Mouse (Mus musculus): ENCODE measurements around the gene Hmcn2. TPM values are rescaled to one million over a fixed set of nuclear protein-coding genes. Genes with fewer than 3 reads are reported as not detected.

The Hmcn2 gene
- polyA plus RNA-seq, 1 experiment = 1.5 TPM

GRCm38 (mm10) chr2:31468857-31469256, 154.6 kb downstream of the Hmcn2 start:
- TF ChIP-seq CTCF (IDR thresholded peaks at IDR 0.05; ENCODE audit: extremely low read depth, insufficient read depth, low read length) = no peak
- no peak for TF ChIP-seq POLR2A (IDR thresholded peaks at IDR 0.05; ENCODE audit: extremely low read depth, insufficient read depth, low read length)
- no peak overlapping the region for H3K4me3 ChIP-seq (ENCODE audit: insufficient read depth, low read length)
- H3K27ac ChIP-seq (ENCODE audit: insufficient read depth, low read length) = no peak overlapping the region
- H3K4me1 ChIP-seq (ENCODE audit: control insufficient read depth, insufficient read depth, low read length) = no peaks in the 10 kb centered on the region

GRCm38 (mm10) chr2:31469480-31469879, 155.3 kb downstream of the Hmcn2 start:
- Histone ChIP-seq H3K4me1 (ENCODE audit: control insufficient read depth, insufficient read depth, low read length) (no peaks in the 10 kb centered on the region), H3K27ac (ENCODE audit: insufficient read depth, low read length) (no peak overlapping the region), H3K4me3 (ENCODE audit: insufficient read depth, low read length) (peak overlapping the region; percentile 50)
- TF ChIP-seq CTCF (IDR thresholded peaks at IDR 0.05; ENCODE audit: extremely low read depth, insufficient read depth, low read length) = no peak
- TF ChIP-seq POLR2A (IDR thresholded peaks at IDR 0.05; ENCODE audit: extremely low read depth, insufficient read depth, low read length) = no peak

GRCm38 (mm10) chr2:31469931-31470682, 155.9 kb downstream of the Hmcn2 start, which contains the start of gene Ass1:
TSS of gene Ass1 (plus strand) at chr2:31470207.
- Histone ChIP-seq H3K27ac (ENCODE audit: insufficient read depth, low read length) (no peak within 1 kb of the TSS), H3K4me3 (ENCODE audit: insufficient read depth, low read length) (peak within 1 kb of the TSS; percentile 50), H3K4me1 (ENCODE audit: control insufficient read depth, insufficient read depth, low read length) (no peaks in the 10 kb centered on the region)
- TF ChIP-seq CTCF (IDR thresholded peaks at IDR 0.05; ENCODE audit: extremely low read depth, insufficient read depth, low read length) (no peak), POLR2A (IDR thresholded peaks at IDR 0.05; ENCODE audit: extremely low read depth, insufficient read depth, low read length) (0 out of 2 replicates have a peak, but pooled peaks have one; percentile 38)

GRCm38 (mm10) chr2:31470683-31471385, 156.6 kb downstream of the Hmcn2 start:
- H3K4me3 ChIP-seq (ENCODE audit: insufficient read depth, low read length) = peak overlapping the region; percentile 50
- TF ChIP-seq POLR2A (IDR thresholded peaks at IDR 0.05; ENCODE audit: extremely low read depth, insufficient read depth, low read length) (no peak), CTCF (IDR thresholded peaks at IDR 0.05; ENCODE audit: extremely low read depth, insufficient read depth, low read length) (no peak)
- no peaks in the 10 kb centered on the region for H3K4me1 ChIP-seq (ENCODE audit: control insufficient read depth, insufficient read depth, low read length)
- H3K27ac ChIP-seq (ENCODE audit: insufficient read depth, low read length) = no peak overlapping the region

DNA sequence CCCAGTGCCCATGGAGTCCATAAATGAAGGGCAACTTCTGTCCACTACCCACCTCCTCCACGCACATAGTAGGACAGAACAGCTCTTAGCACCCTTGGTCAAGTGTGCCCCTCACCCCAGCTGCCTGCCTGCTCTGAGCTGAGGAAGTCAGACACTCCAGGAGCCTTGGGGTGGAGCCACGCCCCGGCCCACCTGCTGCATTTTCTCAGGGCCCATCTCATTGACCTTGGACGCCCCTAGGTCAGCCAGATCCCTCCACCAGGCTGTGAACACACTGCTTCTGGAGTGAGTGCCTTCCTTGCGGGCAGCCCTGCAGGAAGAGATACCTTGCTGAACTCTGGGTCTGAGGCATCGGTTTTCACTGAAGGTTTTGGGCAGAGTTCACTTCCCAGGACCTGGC, 157.4 kb downstream of the Hmcn2 start:
- H3K4me1 ChIP-seq (ENCODE audit: control insufficient read depth, insufficient read depth, low read length) = no peaks in the 10 kb centered on the region
- TF ChIP-seq CTCF (IDR thresholded peaks at IDR 0.05; ENCODE audit: extremely low read depth, insufficient read depth, low read length) (no peak), POLR2A (IDR thresholded peaks at IDR 0.05; ENCODE audit: extremely low read depth, insufficient read depth, low read length) (no peak)

GRCm38 (mm10) chr2:31472406-31473065, 158.3 kb downstream of the Hmcn2 start:
- no peak overlapping the region for H3K27ac ChIP-seq (ENCODE audit: insufficient read depth, low read length)
- TF ChIP-seq POLR2A (IDR thresholded peaks at IDR 0.05; ENCODE audit: extremely low read depth, insufficient read depth, low read length) (no peak), CTCF (IDR thresholded peaks at IDR 0.05; ENCODE audit: extremely low read depth, insufficient read depth, low read length) (peak; percentile 45; the same call in 1 of the 2 replicates)
- no peaks in the 10 kb centered on the region for H3K4me1 ChIP-seq (ENCODE audit: control insufficient read depth, insufficient read depth, low read length)
- H3K4me3 ChIP-seq (ENCODE audit: insufficient read depth, low read length) = no peak overlapping the region

More for the DNA sequence above, 157.4 kb downstream of the Hmcn2 start:
- Histone ChIP-seq H3K27ac (ENCODE audit: insufficient read depth, low read length) (no peak overlapping the region), H3K4me3 (ENCODE audit: insufficient read depth, low read length) (no peak overlapping the region)

GRCm38 (mm10) chr2:31473941-31474340, 159.7 kb downstream of the Hmcn2 start:
- Histone ChIP-seq H3K4me1 (ENCODE audit: control insufficient read depth, insufficient read depth, low read length) (no peaks in the 10 kb centered on the region), H3K27ac (ENCODE audit: insufficient read depth, low read length) (no peak overlapping the region), H3K4me3 (ENCODE audit: insufficient read depth, low read length) (no peak overlapping the region)
- TF ChIP-seq CTCF (IDR thresholded peaks at IDR 0.05; ENCODE audit: extremely low read depth, insufficient read depth, low read length) = peak; percentile 10; the same call in 1 of the 2 replicates
- TF ChIP-seq POLR2A (IDR thresholded peaks at IDR 0.05; ENCODE audit: extremely low read depth, insufficient read depth, low read length) = no peak

DNA sequence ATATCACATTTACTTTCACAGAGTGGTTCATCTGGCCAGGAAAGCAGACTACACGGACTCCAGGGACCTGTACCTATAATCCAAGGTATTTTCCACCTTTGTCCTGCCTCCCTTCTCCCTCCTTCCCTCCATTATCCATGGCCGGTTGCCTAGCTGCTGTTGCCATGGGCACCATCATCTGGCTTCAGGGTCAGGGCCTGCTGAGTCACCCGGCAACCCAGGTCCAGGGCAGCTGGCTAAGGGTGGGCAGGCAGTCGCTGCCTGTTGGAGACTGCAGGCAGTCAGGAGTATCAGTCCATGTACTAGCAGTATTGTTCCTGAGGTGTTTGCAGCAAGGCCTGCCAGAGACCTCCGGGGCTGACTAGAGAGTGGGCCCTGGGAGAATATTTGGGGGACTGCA, 160.5 kb downstream of the Hmcn2 start:
- no peak overlapping the region for H3K27ac ChIP-seq (ENCODE audit: insufficient read depth, low read length)
- H3K4me1 ChIP-seq (ENCODE audit: control insufficient read depth, insufficient read depth, low read length) = no peaks in the 10 kb centered on the region
- no peak for TF ChIP-seq POLR2A (IDR thresholded peaks at IDR 0.05; ENCODE audit: extremely low read depth, insufficient read depth, low read length)
- H3K4me3 ChIP-seq (ENCODE audit: insufficient read depth, low read length) = no peak overlapping the region

DNA sequence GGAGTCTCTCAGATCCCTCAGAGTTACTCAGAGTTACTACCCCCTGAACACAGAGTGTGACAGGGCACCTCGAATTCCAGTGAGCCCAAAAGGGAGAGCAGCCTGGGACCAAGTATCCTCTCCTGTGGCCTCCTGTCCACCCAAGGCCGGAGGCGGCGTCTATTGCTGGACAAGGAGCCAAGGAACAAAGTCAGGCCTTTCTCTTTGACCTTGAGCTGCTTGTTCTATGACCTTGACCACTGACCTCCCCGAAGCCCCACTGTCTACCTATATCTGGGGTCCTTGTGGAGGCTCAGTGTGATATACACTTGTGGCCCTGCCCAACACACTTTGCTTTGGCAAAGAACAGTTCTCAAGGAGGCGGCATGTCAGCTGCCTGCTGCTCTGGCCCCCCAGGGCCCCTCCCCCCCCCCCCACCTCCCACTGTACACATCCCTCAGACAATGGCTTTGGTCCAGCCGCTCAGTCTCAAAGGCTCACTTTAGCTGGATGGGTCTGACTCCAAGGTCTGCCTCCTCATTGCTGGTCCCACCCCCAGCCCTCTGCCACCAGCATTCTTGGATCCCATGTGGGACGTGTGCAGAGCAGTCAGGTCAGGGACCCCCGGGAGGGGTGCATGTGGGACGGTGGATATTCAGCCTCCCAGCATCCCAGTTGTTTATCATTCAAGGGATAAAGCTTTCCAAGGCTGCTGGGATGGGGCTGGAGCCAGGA, 162.0 kb downstream of the Hmcn2 start:
- TF ChIP-seq CTCF (IDR thresholded peaks at IDR 0.05; ENCODE audit: extremely low read depth, insufficient read depth, low read length) (no peak), POLR2A (IDR thresholded peaks at IDR 0.05; ENCODE audit: extremely low read depth, insufficient read depth, low read length) (no peak)
- Histone ChIP-seq H3K4me1 (ENCODE audit: control insufficient read depth, insufficient read depth, low read length) (no peaks in the 10 kb centered on the region), H3K4me3 (ENCODE audit: insufficient read depth, low read length) (no peak overlapping the region), H3K27ac (ENCODE audit: insufficient read depth, low read length) (no peak overlapping the region)
